Mouse (Mus musculus) intestine, postnatal 0 days (tissue): ENCODE measurements at regions not wholly inside any gene's neighbourhood (a gene's known extent, or its start where the extent isn't known, plus 50 kb on each side); places are given as distances from the start of the nearest gene placed in this dataset. TPM values are rescaled to one million over a fixed set of nuclear protein-coding genes. Genes with fewer than 3 reads are reported as not detected.
"Not testable (repeated sequence)": the region's sequence is repeated elsewhere in the genome, so short reads cannot be mapped to it uniquely, and the experiment has no call there.

Experiments
- ATAC-seq: fragments of 200-750 bp; cut with Nextera tagmentation; 2 replicates; pipeline ENCODE4 v1.8.0; 2017; ENCODE audit warnings: mild to moderate bottlenecking, moderate TSS enrichment, moderate library complexity
- H3K27ac ChIP-seq: fragments of 300-500 bp; sonication (generic); 2 replicates; pipeline ENCODE4 v1.5.1; 2014; ENCODE audit warnings: mild to moderate bottlenecking, low read depth, low read length, moderate library complexity
- H3K27me3 ChIP-seq: fragments of 300-500 bp; sonication (generic); replicated peaks from 2 replicates; pipeline ENCODE4 v1.6.1; 2014; ENCODE audit warnings: low read length, mixed read lengths; ENCODE audit not compliant: control insufficient read depth, insufficient read depth
- H3K36me3 ChIP-seq: fragments of 300-500 bp; sonication (generic); 2 replicates; pipeline ENCODE4 v1.6.1; 2014; ENCODE audit warnings: mild to moderate bottlenecking, moderate library complexity; ENCODE audit not compliant: control insufficient read depth, insufficient read depth
- H3K4me1 ChIP-seq: fragments of 300-500 bp; sonication (generic); replicated peaks from 2 replicates; pipeline ENCODE4 v1.6.1; 2014; ENCODE audit warnings: antibody characterized with exemption, low read length, mixed read lengths; ENCODE audit not compliant: control insufficient read depth, insufficient read depth
- H3K4me2 ChIP-seq: fragments of 300-500 bp; sonication (generic); replicated peaks from 2 replicates; pipeline ENCODE4 v1.6.1; 2014; ENCODE audit warnings: low read depth, mild to moderate bottlenecking, moderate library complexity
- H3K4me3 ChIP-seq: fragments of 300-500 bp; sonication (generic); 2 replicates; pipeline ENCODE4 v1.5.1; 2014; ENCODE audit warnings: low read depth, low read length
- H3K9ac ChIP-seq: fragments of 300-500 bp; sonication (generic); 2 replicates; pipeline ENCODE4 v1.6.1; 2014; ENCODE audit warnings: mild to moderate bottlenecking, low read depth, low read length
- H3K9me3 ChIP-seq: fragments of 300-500 bp; sonication (generic); 2 replicates; pipeline ENCODE4 v1.6.1; 2016; ENCODE audit warnings: mixed run types; ENCODE audit not compliant: control insufficient read depth
- CTCF ChIP-seq: sonication (generic); IDR thresholded peaks from 2 replicates; pipeline ENCODE4 v1.5.1; 2016; ENCODE audit warnings: low read depth, mild to moderate bottlenecking, control low read depth, antibody characterized with exemption, moderate library complexity
- WGBS: fragments of 180-500 bp; shearing (Covaris S2); extraction: QIAGEN DNeasy Blood & Tissue Kit; methylation state at CpG from one replicate; pipeline ENCODE4 v1.1.7; 2014; 5-methylcytosine and 5-hydroxymethylcytosine counted together
- microRNA-seq: library from miRNA; unstranded; fragments of <30 nt; microRNA quantifications from one replicate; pipeline ENCODE4, GENCODE M21; 2016

DNA sequence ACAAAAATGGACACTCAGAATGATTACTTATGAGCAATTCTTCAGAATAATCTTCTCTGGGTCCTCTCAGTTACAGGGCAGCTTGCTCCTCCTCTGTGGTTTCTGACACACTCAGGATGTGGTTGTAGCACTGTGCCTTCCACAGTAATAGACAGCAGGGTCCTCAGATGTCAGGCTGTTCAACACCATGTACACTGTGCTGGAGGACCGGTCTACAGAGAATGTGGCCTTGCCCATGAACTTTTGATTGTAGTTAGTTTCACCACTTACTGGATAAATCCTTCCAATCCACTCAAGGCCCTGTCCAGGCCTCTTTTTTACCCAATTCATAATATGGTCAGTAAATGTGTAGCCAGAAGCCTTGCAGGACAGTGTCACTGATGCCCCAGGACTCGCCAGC, 1068.4 kb downstream of the Adam6a start:
- H3K9me3 ChIP-seq = 0 out of 2 replicates have a peak, but pooled peaks cover 5% of the 10 kb centered on the region
- no peak for ATAC-seq
- no peak overlapping the region for H3K4me2 ChIP-seq
- no peaks in the 10 kb centered on the region for H3K27me3 ChIP-seq
- no peak overlapping the region for H3K4me3 ChIP-seq
- H3K9ac ChIP-seq = no peak overlapping the region
- 57% methylated on average over 2 of the region's 2 CpGs for WGBS
- no peaks in the 10 kb centered on the region for H3K36me3 ChIP-seq
- no peak for TF ChIP-seq CTCF
- no peak overlapping the region for H3K27ac ChIP-seq
- H3K4me1 ChIP-seq = no peaks in the 10 kb centered on the region

DNA sequence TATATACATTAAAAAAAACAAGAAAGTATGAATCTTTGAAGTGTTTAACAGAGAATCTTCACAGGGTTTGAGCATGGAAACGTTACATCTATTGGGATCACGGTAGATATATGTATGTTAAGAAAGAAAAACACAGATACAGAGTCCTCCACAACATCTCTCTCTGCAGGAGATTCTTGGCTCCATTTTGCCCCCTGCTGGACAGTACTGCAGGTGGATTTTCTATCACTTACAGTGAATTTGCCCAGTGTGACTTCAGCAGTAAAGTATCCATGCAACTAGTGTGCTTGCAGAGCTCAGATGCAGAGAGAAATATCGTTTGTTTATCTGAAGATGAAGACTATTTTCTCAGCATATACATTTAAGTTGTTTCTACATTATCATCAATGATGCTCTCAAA, 1071.5 kb downstream of the Adam6a start:
- Histone ChIP-seq H3K4me2 (no peak overlapping the region), H3K27ac (no peak overlapping the region), H3K27me3 (no peaks in the 10 kb centered on the region), H3K36me3 (no peaks in the 10 kb centered on the region), H3K9ac (no peak overlapping the region), H3K9me3 (peaks cover 11% of the 10 kb centered on the region), H3K4me3 (no peak overlapping the region), H3K4me1 (no peaks in the 10 kb centered on the region)
- TF ChIP-seq CTCF = 0 out of 2 replicates have a peak, but pooled peaks have one; percentile 6
- WGBS = 64% methylated on average over 3 of the region's 3 CpGs
- ATAC-seq = no peak

DNA sequence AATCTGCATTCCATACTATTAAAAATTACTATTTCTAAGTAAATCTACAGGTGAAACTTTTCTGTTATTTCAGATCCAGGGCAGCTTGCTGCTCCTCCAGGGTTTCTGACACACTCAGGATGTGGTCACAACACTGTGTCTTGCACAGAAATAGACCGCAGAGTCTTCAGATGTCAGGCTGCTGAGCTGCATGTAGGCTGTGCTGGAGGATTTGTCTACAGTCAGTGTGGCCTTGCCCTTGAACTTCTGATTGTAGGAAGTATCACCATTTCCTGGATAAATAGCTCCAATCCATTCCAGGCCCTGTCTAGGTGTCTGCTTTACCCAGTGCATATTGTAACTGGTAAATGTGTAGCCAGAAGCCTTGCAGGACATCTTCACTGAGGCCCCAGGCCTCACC, 1072.0 kb downstream of the Adam6a start:
- TF ChIP-seq CTCF = no peak
- Histone ChIP-seq H3K36me3 (no peaks in the 10 kb centered on the region), H3K4me2 (no peak overlapping the region), H3K27ac (no peak overlapping the region), H3K27me3 (no peaks in the 10 kb centered on the region), H3K4me1 (no peaks in the 10 kb centered on the region), H3K4me3 (no peak overlapping the region), H3K9ac (no peak overlapping the region), H3K9me3 (peaks cover 6% of the 10 kb centered on the region)
- WGBS = 93% methylated on average over 1 of the region's 1 CpGs
- ATAC-seq = no peak

DNA sequence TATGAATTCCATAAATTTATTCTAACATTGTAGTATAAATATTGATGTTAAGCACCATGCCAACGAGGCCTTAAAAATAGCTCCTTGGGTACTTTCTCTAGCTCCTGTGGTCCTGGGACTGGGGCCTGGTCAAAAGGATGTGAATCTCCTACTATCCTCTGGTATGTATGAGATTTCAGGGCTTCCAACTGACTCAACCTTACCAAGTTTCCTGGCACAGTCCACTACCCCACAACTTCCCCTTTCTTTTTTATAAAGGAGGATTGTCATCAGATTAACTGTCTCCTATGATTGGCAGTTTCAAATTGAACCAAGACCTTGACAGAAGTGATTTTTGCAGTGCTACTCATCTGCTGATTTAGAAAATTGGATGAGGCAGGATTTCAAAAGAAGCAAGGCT, 1097.4 kb downstream of the Adam6a start:
- H3K4me3 ChIP-seq = no peak overlapping the region
- H3K27me3 ChIP-seq = no peaks in the 10 kb centered on the region
- no peak for ATAC-seq
- H3K9ac ChIP-seq = no peak overlapping the region
- H3K9me3 ChIP-seq = 0 out of 2 replicates have a peak, but pooled peaks cover 4% of the 10 kb centered on the region
- no peak overlapping the region for H3K27ac ChIP-seq
- WGBS = 62% methylated on average over 1 of the region's 1 CpGs
- no peaks in the 10 kb centered on the region for H3K4me1 ChIP-seq
- no peaks in the 10 kb centered on the region for H3K36me3 ChIP-seq
- no peak overlapping the region for H3K4me2 ChIP-seq
- TF ChIP-seq CTCF = no peak

DNA sequence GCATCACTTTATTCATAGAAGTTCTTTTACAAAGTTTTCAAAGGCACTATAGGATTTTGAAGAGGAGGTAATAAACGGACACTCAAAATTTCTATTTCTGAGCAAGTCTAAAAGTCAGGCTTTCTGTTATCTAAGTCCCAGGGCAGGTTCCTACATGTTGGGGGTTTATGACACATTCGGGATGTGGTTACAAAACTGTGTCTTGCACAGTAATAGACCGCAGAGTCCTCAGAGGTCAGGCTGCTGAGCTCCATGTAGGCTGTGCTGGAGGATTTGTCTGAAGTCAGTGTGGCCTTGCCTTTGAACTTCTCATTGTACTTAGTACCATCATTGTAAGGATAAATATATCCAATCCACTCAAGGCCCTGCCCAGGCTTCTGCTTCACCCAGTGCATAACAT, 1102.7 kb downstream of the Adam6a start:
- Histone ChIP-seq H3K27ac (no peak overlapping the region), H3K4me1 (no peaks in the 10 kb centered on the region), H3K9me3 (0 out of 2 replicates have a peak, but pooled peaks cover 4% of the 10 kb centered on the region), H3K27me3 (no peaks in the 10 kb centered on the region), H3K4me3 (no peak overlapping the region), H3K36me3 (no peaks in the 10 kb centered on the region), H3K9ac (no peak overlapping the region), H3K4me2 (no peak overlapping the region)
- no peak for TF ChIP-seq CTCF
- 79% methylated on average over 3 of the region's 3 CpGs for WGBS
- ATAC-seq = no peak

DNA sequence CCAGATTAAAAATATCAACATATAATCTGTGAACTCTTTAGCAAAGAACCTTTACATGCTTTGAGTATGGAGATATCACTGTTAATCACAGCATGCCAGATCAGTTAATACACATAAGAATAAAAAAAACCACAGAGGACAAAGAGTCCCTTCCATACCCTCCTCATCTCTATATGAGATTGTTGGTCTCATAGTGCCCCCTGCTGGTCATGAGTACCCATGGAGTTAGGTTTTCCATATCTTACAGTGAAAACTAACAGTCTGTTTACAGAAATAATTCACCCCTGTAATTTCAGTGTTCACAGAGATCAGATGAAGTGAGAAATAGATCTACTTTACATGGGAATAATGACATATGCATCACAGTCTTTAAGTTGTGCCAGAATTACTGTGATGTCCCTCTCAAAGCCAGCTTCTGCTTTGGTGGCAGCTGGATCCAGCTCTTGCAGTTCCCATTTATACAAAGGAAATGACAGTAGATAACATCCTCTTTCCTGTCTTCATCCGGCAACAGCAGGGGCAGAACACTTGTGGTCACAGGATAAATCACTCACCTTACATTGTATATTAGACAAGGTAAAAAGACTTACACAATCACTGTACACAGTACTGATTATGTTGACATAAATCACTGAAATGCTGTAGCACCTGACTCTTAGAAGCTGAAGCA, 1106.9 kb downstream of the Adam6a start:
- H3K4me2 ChIP-seq, H3K9ac ChIP-seq, ATAC-seq, H3K27ac ChIP-seq, H3K4me3 ChIP-seq, H3K9me3 ChIP-seq, H3K36me3 ChIP-seq, H3K27me3 ChIP-seq, H3K4me1 ChIP-seq: not testable (repeated sequence)
- WGBS = 91% methylated on average over 1 of the region's 1 CpGs

DNA sequence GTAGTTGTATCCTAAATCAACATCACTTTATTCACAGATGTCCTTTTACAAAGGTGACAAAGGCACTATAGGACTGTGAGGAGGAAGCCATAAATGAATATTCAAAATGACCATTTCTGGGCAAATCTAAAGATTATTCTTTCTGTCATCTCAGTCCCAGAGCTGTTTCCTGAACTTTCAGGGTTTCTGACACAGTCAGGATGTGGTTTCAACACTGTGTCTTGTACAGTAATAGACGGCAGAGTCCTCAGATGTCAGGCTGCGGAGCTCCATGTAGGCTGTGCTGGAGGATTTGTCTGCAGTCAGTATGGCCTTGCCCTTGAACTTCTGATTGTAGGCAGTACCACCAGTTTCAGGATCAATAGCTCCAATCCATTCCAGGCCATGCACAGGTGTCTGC, 1113.4 kb downstream of the Adam6a start:
- ATAC-seq, H3K9ac ChIP-seq, H3K4me3 ChIP-seq, H3K4me1 ChIP-seq, H3K9me3 ChIP-seq, H3K4me2 ChIP-seq, H3K36me3 ChIP-seq, H3K27me3 ChIP-seq, H3K27ac ChIP-seq: not testable (repeated sequence)
- WGBS = 64% methylated on average over 1 of the region's 2 CpGs

Small RNAs in the stretch of these regions (microRNA-seq; reads per million reads assigned to microRNA genes)
- gene Mir7094-1 (not detected), gene Mir7094-2 (not detected)
